Mouse (Mus musculus): ENCODE results near the gene Usp22. TPM values are rescaled to one million over a fixed set of nuclear protein-coding genes. Genes with fewer than 3 reads are reported as not detected.
"Not testable (repeated sequence)": the region's sequence is repeated elsewhere in the genome, so short reads cannot be mapped to it uniquely, and the experiment has no call there.

The Usp22 gene
- polyA plus RNA-seq, 1 experiment from 2014 or later = 28.5 TPM

DNA sequence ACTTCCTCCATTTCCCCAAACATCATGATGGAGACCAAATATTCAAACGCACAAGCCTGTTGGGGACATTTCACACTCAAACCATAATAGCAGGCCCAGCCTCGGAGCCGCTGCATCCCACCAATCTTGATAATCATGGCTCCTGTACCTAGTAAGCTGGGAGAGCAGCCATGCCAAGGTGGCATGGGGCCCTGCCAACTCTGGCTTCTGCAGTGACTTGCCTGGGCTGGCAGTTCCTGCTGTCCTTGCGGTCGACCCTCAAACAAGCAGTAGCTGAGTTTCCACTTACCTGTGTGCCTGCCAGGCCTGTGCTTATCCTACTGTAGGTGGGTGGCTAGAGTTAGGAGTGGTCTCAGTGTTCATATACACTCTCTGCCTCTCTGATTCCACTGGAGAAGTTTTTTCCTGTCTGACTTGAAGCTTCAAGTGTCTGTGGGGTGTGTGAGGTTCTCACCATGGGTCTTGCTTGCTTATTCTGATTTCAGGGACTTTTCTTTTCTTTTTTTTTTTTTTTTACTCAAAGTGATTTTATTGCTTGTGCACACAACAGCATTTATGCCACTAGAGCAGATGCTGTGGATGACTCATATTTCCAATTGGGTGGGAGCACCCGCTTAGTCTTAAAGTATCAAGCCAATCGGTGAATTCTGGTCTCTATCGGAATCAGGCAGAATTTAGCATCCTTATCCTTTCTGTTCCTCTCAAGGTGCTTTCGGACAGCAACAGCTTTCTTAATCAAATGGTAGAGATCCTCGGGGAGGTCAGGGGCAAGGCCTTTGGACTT is 30.5 kb upstream of the Usp22 start:
- Histone ChIP-seq H3K4me2 (no peak overlapping the region), H3K27ac (no peak overlapping the region), H3K4me3 (no peak overlapping the region), H3K36me3 (no peaks in the 10 kb centered on the region), H3K9ac (no peak overlapping the region), H3K27me3 (replicated peaks) (peaks cover 9% of the 10 kb centered on the region), H3K4me1 (no peaks in the 10 kb centered on the region), H3K9me3 (replicated peaks) (no peaks in the 10 kb centered on the region)
- ATAC-seq = no peak
- WGBS (ENCODE audit: insufficient replicate concordance) = 76% methylated on average over 10 of the region's 10 CpGs

DNA sequence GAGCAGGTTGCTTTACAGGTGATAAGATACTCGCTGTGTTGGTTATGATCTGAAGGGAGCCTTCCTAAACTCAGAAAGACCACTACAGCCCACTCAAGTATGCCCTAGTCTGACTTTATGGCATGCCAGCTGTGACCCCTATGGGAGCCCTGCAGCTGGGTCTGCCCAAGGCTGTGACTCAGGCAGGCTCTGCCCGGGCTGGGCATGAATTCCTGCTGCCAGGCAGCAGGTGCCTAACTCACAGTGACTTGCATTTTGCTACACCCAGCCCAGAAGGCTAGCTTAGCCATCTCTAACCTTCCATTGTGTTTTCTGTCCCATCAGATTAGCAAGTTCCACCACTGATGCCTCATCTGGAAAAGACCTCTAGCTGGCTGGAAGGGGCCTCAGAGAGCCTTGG is 28.0 kb upstream of the Usp22 start:
- WGBS (ENCODE audit: insufficient replicate concordance) = 58% methylated on average over 2 of the region's 2 CpGs
- no peaks in the 10 kb centered on the region for H3K27me3 ChIP-seq (replicated peaks)
- H3K9me3 ChIP-seq (replicated peaks) = no peaks in the 10 kb centered on the region
- no peak overlapping the region for H3K4me3 ChIP-seq
- no peaks in the 10 kb centered on the region for H3K36me3 ChIP-seq
- H3K27ac ChIP-seq = no peak overlapping the region
- H3K9ac ChIP-seq = no peak overlapping the region
- H3K4me1 ChIP-seq = no peaks in the 10 kb centered on the region
- no peak for ATAC-seq
- no peak overlapping the region for H3K4me2 ChIP-seq

DNA sequence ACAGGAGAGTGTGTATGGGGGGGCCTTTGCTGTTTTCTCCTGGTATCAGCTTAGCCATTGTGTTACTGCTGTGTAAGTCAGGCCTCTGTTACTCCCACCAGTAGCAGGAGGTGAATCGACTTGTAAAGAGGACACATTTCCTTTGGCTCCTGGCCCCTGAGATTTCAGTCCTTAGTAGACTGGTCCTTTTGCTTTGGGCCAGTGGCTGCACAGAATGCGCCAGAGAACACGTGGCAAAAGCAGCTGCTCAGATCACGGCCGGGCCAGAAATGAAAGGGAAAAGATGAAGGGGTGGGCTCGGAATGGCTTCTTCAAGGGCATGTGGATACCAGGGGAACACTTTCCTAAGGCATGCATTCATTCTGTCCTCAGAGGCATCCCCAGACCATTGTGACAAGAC is 27.3 kb upstream of the Usp22 start:
- no peak for ATAC-seq
- Histone ChIP-seq H3K4me1 (no peaks in the 10 kb centered on the region), H3K4me3 (no peak overlapping the region), H3K27me3 (replicated peaks) (no peaks in the 10 kb centered on the region), H3K36me3 (no peaks in the 10 kb centered on the region), H3K4me2 (no peak overlapping the region), H3K9me3 (replicated peaks) (no peaks in the 10 kb centered on the region), H3K9ac (no peak overlapping the region), H3K27ac (no peak overlapping the region)
- WGBS (ENCODE audit: insufficient replicate concordance) = 68% methylated on average over 6 of the region's 6 CpGs

DNA sequence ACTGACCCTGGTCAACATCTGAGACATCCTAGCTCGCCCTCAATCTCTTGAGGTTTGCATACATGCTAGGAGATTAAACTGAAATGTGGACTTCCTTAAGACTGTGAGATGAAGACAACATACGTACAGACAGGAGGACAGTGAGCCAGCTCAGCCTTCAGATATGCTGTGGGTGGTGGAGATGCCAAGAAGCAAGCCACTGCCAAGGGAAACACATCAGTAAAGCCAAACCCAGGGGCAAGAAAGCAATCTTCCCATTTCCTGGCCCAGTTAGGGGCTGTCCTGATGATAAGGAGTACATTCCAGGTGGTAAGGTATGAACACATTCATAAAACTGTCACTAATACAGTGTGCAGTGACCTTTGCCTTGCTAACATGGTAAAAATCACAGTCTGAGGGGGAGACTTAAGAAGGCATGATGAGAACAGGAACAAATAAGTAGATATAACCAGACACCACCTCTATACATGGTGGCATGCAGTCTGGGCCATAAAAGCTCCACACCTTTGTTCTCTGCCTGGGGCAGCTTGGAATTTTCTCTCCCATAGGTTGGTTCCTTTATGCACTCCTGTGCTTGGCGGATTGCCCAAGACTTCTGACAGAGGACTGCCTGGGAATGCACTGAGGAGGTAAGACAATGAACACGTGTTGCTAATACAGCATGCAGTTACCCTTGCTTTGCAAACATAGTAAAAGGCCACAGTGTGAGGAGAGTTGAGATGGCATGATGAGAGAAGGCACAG is 24.9 kb upstream of the Usp22 start:
- Histone ChIP-seq H3K4me3 (no peak overlapping the region), H3K27ac (no peak overlapping the region), H3K4me1 (no peaks in the 10 kb centered on the region), H3K27me3 (replicated peaks) (0 out of 2 replicates have a peak, but pooled peaks cover 8% of the 10 kb centered on the region), H3K4me2 (no peak overlapping the region), H3K9ac (no peak overlapping the region), H3K9me3 (replicated peaks) (no peaks in the 10 kb centered on the region), H3K36me3 (no peaks in the 10 kb centered on the region)
- 50% methylated on average over 4 of the region's 4 CpGs for WGBS (ENCODE audit: insufficient replicate concordance)
- no peak for ATAC-seq

DNA sequence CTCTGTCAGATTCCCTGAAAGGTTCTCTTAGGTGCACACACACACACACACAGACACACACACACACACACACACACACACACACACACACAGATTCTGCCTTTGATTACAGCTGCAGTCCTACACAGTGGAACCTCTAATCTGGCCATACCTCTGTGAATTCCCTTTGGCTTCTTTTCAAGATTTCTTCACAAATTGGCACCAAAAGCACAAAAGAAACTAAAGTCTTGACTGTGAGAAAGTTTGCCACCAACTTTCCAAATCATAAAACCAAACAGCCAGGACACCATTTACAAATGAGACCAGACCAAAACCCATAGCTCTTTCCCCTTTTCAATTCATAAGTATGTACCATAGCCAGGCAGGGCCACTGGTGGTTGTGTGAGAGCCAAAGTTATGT is 23.1 kb upstream of the Usp22 start:
- no peak for ATAC-seq
- no peaks in the 10 kb centered on the region for H3K9me3 ChIP-seq (replicated peaks)

DNA sequence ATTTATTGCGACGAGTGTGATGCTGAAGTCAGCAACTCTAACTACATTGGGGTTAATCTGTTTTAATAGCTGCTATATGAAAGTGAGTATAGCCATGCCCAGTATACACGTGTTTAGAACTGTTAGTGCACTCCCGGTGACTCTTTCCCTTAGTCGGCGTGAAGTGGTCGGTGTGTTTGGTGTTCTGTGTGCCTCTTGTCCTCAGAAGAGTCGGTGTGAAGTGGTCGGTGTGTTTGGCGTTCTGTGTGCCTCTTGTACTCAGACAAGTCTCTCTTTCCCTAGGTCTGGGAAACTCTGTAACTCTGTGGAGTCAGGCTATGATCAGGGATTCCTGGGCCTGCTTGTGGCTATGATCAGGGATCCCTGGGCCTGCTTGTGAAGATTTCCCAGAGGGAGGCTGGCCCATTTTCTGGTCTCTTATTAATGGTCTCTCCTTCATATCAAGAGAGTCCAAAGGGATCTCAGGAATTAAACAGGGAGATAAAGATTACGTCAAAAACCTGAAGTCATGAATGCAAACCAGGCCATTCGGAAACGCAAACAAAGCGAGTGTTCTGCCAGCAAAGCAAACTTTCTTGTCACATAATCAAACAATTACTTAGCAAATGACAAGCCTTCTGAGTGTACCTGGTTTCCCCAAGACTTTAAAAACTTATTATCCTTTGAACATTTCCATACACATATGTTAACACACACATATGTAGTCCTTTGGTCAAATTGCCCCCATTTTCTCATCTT is 21.9 kb upstream of the Usp22 start:
- Histone ChIP-seq H3K27me3 (replicated peaks) (peaks cover 21% of the 10 kb centered on the region), H3K9ac (no peak overlapping the region), H3K27ac (no peak overlapping the region), H3K4me3 (no peak overlapping the region), H3K36me3 (no peaks in the 10 kb centered on the region), H3K4me2 (no peak overlapping the region), H3K9me3 (replicated peaks) (no peaks in the 10 kb centered on the region), H3K4me1 (no peaks in the 10 kb centered on the region)
- ATAC-seq = no peak
- 74% methylated on average over 14 of the region's 14 CpGs for WGBS (ENCODE audit: insufficient replicate concordance)

More for the DNA sequence above, 23.1 kb upstream of the Usp22 start:
- Histone ChIP-seq H3K36me3 (no peaks in the 10 kb centered on the region), H3K9ac (no peak overlapping the region), H3K4me3 (no peak overlapping the region), H3K27me3 (replicated peaks) (peaks cover 21% of the 10 kb centered on the region), H3K4me2 (no peak overlapping the region), H3K4me1 (no peaks in the 10 kb centered on the region), H3K27ac (no peak overlapping the region)

DNA sequence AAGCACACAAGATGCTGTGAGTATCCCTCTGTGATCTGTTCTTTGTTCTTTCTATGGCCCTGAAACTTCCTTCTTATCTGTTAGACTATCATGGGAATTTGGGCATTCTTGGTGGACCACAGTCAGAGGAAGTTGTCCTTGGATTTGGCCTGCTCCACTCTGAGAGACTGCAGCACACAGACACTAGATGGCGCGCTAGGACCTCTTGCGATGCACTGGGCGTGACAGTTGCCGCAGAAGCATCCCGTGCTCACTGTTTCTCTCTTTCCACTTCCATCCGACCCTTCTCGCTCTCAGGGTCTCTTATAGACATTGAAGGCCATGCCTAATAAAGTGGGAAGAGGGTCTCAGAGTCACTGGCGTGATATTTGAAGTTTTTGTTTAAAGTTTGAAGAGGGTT is 18.5 kb upstream of the Usp22 start:
- Histone ChIP-seq H3K27me3 (replicated peaks) (peaks cover 21% of the 10 kb centered on the region), H3K4me1 (no peaks in the 10 kb centered on the region), H3K4me3 (no peak overlapping the region), H3K27ac (no peak overlapping the region), H3K9me3 (replicated peaks) (no peaks in the 10 kb centered on the region), H3K36me3 (no peaks in the 10 kb centered on the region), H3K9ac (no peak overlapping the region), H3K4me2 (no peak overlapping the region)
- WGBS (ENCODE audit: insufficient replicate concordance) = 3% methylated on average over 9 of the region's 9 CpGs
- ATAC-seq = no peak

DNA sequence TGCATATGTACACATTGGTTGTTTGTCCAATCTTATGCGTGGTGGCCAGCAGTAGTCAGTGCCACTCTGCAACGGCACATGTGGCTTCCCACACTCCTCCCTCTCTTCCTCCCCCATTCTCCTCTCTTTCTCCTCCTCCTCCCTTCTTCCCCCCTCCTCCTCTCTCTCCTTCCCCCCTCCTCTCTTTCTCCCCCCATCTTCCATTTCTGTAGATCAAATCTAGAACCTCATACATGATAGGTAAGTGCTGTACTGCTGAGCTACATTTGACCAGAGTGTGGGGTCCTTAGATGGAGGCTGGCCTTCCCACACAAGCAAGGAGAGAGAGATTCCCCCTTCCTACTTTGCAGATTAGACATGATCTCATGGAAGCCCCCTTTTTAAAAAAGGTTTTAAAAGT is 17.9 kb upstream of the Usp22 start:
- Histone ChIP-seq H3K9me3 (replicated peaks) (no peaks in the 10 kb centered on the region), H3K4me2 (no peak overlapping the region), H3K36me3 (no peaks in the 10 kb centered on the region), H3K4me3 (no peak overlapping the region), H3K4me1 (no peaks in the 10 kb centered on the region), H3K27me3 (replicated peaks) (peaks cover 21% of the 10 kb centered on the region), H3K9ac (no peak overlapping the region), H3K27ac (no peak overlapping the region)
- WGBS (ENCODE audit: insufficient replicate concordance) = 94% methylated on average over 2 of the region's 2 CpGs
- ATAC-seq = no peak

DNA sequence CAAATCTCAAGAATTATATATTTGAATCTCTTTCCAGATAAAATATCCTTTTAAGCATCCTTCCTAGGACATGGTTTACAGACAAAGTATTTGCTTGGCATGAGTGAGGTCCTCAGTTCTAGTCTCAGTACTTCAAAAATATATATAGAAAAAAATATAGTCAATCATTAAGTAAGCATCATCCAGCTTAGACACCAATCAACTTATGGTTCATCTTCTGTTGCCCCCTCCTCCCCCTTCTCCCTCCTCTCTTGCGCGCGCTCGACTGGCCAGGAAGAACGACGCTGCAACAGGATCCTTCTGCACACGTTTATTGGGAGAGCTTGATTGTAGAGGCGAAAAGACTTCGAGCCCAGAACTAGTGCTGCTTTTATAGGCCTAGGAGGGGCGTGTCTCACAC is 17.3 kb upstream of the Usp22 start:
- H3K9me3 ChIP-seq (replicated peaks); H3K4me2 ChIP-seq; H3K4me1 ChIP-seq; H3K36me3 ChIP-seq; H3K9ac ChIP-seq; ATAC-seq; H3K27ac ChIP-seq; H3K4me3 ChIP-seq: not testable (repeated sequence)
- peaks cover 21% of the 10 kb centered on the region for H3K27me3 ChIP-seq (replicated peaks)
- WGBS (ENCODE audit: insufficient replicate concordance) = 91% methylated on average over 7 of the region's 10 CpGs

GRCm38 (mm10) chr11:61190776-61191175 is 15.9 kb upstream of the Usp22 start:
- Histone ChIP-seq H3K4me2 (no peak overlapping the region), H3K27me3 (replicated peaks) (peaks cover 20% of the 10 kb centered on the region), H3K27ac (no peak overlapping the region), H3K9me3 (replicated peaks) (no peaks in the 10 kb centered on the region), H3K36me3 (no peaks in the 10 kb centered on the region), H3K9ac (no peak overlapping the region), H3K4me1 (no peaks in the 10 kb centered on the region), H3K4me3 (no peak overlapping the region)
- WGBS (ENCODE audit: insufficient replicate concordance) = 65% methylated on average over 2 of the region's 2 CpGs
- ATAC-seq = no peak

DNA sequence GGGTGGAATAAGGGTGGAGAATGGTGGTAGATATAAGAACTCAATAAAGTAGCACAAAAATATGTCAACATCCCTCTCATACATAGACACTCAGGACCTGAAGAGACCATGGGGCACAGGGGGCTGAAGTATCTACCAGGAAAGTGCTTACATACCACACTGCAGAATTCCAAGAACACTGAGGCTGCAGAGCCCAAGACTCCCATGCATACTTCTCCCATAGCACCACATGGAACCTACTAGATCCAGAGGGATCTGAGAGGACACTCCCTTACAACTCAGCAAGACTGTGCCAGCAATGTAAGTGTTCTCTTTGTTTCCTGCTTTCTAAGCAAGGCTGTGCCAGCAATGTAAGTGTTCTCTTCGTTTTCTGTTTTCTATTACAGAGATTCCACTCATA is 9.0 kb upstream of the Usp22 start:
- H3K36me3 ChIP-seq = no peaks in the 10 kb centered on the region
- H3K9ac ChIP-seq = no peak overlapping the region
- WGBS (ENCODE audit: insufficient replicate concordance) = 53% methylated on average over 1 of the region's 1 CpGs
- no peak overlapping the region for H3K27ac ChIP-seq
- no peak overlapping the region for H3K4me2 ChIP-seq
- no peak overlapping the region for H3K4me3 ChIP-seq
- no peaks in the 10 kb centered on the region for H3K27me3 ChIP-seq (replicated peaks)
- ATAC-seq = no peak
- no peaks in the 10 kb centered on the region for H3K4me1 ChIP-seq
- no peaks in the 10 kb centered on the region for H3K9me3 ChIP-seq (replicated peaks)

DNA sequence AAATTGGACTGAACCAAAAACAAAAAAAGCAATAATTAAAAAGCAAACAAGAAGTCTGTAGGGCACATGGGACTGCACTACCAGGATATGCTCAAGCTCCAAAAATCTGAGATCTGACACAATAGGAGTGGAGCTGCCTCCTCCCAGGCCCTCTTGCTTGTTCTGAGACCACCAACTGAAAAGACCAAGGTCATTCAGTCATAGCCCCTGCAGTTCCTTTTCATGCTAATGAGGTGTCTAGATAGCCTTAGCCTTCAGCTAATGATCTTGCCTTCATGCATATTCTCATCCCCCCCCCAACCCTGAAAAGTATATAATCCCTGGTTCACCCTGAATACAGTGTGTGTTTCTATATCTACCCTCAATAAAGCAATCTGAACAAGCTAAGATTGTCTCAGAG is 6.8 kb upstream of the Usp22 start:
- ATAC-seq = no peak
- no peak overlapping the region for H3K27ac ChIP-seq
- no peaks in the 10 kb centered on the region for H3K36me3 ChIP-seq
- H3K4me1 ChIP-seq = no peaks in the 10 kb centered on the region
- no peak overlapping the region for H3K4me3 ChIP-seq
- H3K27me3 ChIP-seq (replicated peaks) = no peaks in the 10 kb centered on the region
- H3K4me2 ChIP-seq = no peak overlapping the region
- no peaks in the 10 kb centered on the region for H3K9me3 ChIP-seq (replicated peaks)
- no peak overlapping the region for H3K9ac ChIP-seq
